Mouse (Mus musculus) MEL (cell line): Measurements from ENCODE around the gene Pck2. TPM values are rescaled to one million over a fixed set of nuclear protein-coding genes. Genes with fewer than 3 reads are reported as not detected.

ENCODE experiments used
- DNase-seq: peaks from one replicate; pipeline ENCODE4 v3.0.0; 2011; ENCODE audit warnings: low read depth, low spot score
- H3K27ac ChIP-seq: 2 replicates; pipeline ENCODE4 v1.5.1; 2012; ENCODE audit warnings: low read depth, mild to moderate bottlenecking, control low read depth, low read length, moderate library complexity; ENCODE audit not compliant: control insufficient read depth
- H3K27me3 ChIP-seq, 2 experiments: fragments of 150-350 bp in 1 of 2; sonication (generic) in 1 of 2; 2 replicates each; pipeline ENCODE4 v1.6.1; 2012; ENCODE audit warnings: low read length in 2 of 2, mild to moderate bottlenecking in 2 of 2, improper control_type of control experiment in 1 of 2, moderate library complexity in 1 of 2; ENCODE audit not compliant: insufficient read depth in 2 of 2, control insufficient read depth in 1 of 2
- H3K36me3 ChIP-seq, 2 experiments: 2 replicates each; pipeline ENCODE4 v1.6.1; 2012 to 2014; ENCODE audit warnings: low read length in 2 of 2, improper control_type of control experiment in 1 of 2, inconsistent platforms in 1 of 2, mild to moderate bottlenecking in 1 of 2; ENCODE audit not compliant: insufficient read depth in 2 of 2, control insufficient read depth in 1 of 2
- H3K4me1 ChIP-seq, 2 experiments: fragments of 150-350 bp in 1 of 2; sonication (generic) in 1 of 2; 2 replicates each; pipeline ENCODE4 v1.6.1; 2012; ENCODE audit warnings: low read length in 2 of 2, improper control_type of control experiment in 1 of 2, mild to moderate bottlenecking in 1 of 2; ENCODE audit not compliant: insufficient read depth in 2 of 2, control insufficient read depth in 1 of 2
- H3K4me3 ChIP-seq, 2 experiments: fragments of 150-350 bp in 1 of 2; sonication (generic) in 1 of 2; 2 replicates each; pipeline ENCODE4 v1.5.1; 2012; ENCODE audit warnings: low read depth in 2 of 2, low read length in 2 of 2, mild to moderate bottlenecking in 2 of 2, moderate library complexity in 2 of 2, control low read depth in 1 of 2, improper control_type of control experiment in 1 of 2; ENCODE audit not compliant: control insufficient read depth in 1 of 2, insufficient read depth in 1 of 2
- H3K79me2 ChIP-seq: 2 replicates; pipeline ENCODE4 v1.6.1; 2012; ENCODE audit warnings: mild to moderate bottlenecking, low read length, moderate library complexity; ENCODE audit not compliant: control insufficient read depth, poor library complexity, insufficient read depth
- H3K9ac ChIP-seq: 2 replicates; pipeline ENCODE4 v1.6.1; 2012; ENCODE audit warnings: low read depth, mild to moderate bottlenecking, control low read depth, low read length, moderate library complexity; ENCODE audit not compliant: control insufficient read depth, poor library complexity, severe bottlenecking
- H3K9me3 ChIP-seq: fragments of 150-350 bp; sonication (generic); replicated peaks from 2 replicates; pipeline ENCODE4 v1.6.1; 2012; ENCODE audit warnings: mild to moderate bottlenecking, low read length, improper control_type of control experiment, moderate library complexity; ENCODE audit not compliant: insufficient read depth
- CHD1 ChIP-seq: IDR thresholded peaks from 2 replicates; pipeline ENCODE4 v1.6.1; 2012; ENCODE audit warnings: low read depth, mild to moderate bottlenecking, inconsistent platforms, low read length, improper control_type of control experiment
- CHD2 ChIP-seq: IDR thresholded peaks from 2 replicates; pipeline ENCODE4 v1.6.1; 2011; ENCODE audit warnings: low read length, improper control_type of control experiment
- ELF1 ChIP-seq: IDR thresholded peaks from 2 replicates; pipeline ENCODE4 v1.6.1; 2014; ENCODE audit warnings: low read depth, mild to moderate bottlenecking, inconsistent platforms, low read length, improper control_type of control experiment, moderate library complexity
- ETS1 ChIP-seq: IDR thresholded peaks from 2 replicates; pipeline ENCODE4 v1.6.1; 2012; ENCODE audit warnings: low read depth, mild to moderate bottlenecking, inconsistent platforms, low read length, improper control_type of control experiment, moderate library complexity
- GATA1 ChIP-seq: IDR thresholded peaks from 2 replicates; pipeline ENCODE4 v1.6.1; 2011; ENCODE audit warnings: low read depth, low read length, improper control_type of control experiment
- MAFK ChIP-seq: IDR thresholded peaks from 2 replicates; pipeline ENCODE4 v1.6.1; 2011; ENCODE audit warnings: low read depth, mild to moderate bottlenecking, low read length, improper control_type of control experiment, borderline replicate concordance
- MEF2A ChIP-seq: IDR thresholded peaks from 2 replicates; pipeline ENCODE4 v1.6.1; 2014; ENCODE audit warnings: low read depth, mild to moderate bottlenecking, inconsistent platforms, low read length, improper control_type of control experiment; ENCODE audit not compliant: poor library complexity, insufficient replicate concordance, severe bottlenecking; ENCODE audit errors: extremely low read depth
- MXI1 ChIP-seq: IDR thresholded peaks from 2 replicates; pipeline ENCODE4 v1.6.1; 2011; ENCODE audit warnings: mild to moderate bottlenecking, low read depth, low read length, improper control_type of control experiment
- MYB ChIP-seq: IDR thresholded peaks from 2 replicates; pipeline ENCODE4 v1.6.1; 2011; ENCODE audit warnings: mild to moderate bottlenecking, low read depth, low read length, improper control_type of control experiment
- MYC ChIP-seq: IDR thresholded peaks from 2 replicates; pipeline ENCODE4 v1.6.1; 2011; ENCODE audit warnings: low read depth, mild to moderate bottlenecking, low read length, improper control_type of control experiment, moderate library complexity
- NRF1 ChIP-seq: IDR thresholded peaks from 2 replicates; pipeline ENCODE4 v1.6.1; 2014; ENCODE audit warnings: low read depth, mild to moderate bottlenecking, inconsistent platforms, low read length, improper control_type of control experiment, moderate library complexity; ENCODE audit not compliant: poor library complexity, insufficient read depth, severe bottlenecking
- POLR2A ChIP-seq, 2 experiments: IDR thresholded peaks; 2 replicates each; pipeline ENCODE4 v1.6.1; 2011 to 2012; ENCODE audit warnings: low read length in 2 of 2, mild to moderate bottlenecking in 2 of 2, control low read depth in 1 of 2, improper control_type of control experiment in 1 of 2, low read depth in 1 of 2, moderate library complexity in 1 of 2; ENCODE audit not compliant: control insufficient read depth in 1 of 2, insufficient read depth in 1 of 2, poor library complexity in 1 of 2
- POLR2AphosphoS2 ChIP-seq: IDR thresholded peaks from 2 replicates; pipeline ENCODE4 v1.6.1; 2011; ENCODE audit warnings: low read length, improper control_type of control experiment
- RAD21 ChIP-seq: IDR thresholded peaks from 2 replicates; pipeline ENCODE4 v1.6.1; 2011; ENCODE audit warnings: mild to moderate bottlenecking, low read depth, low read length, improper control_type of control experiment
- RCOR1 ChIP-seq: IDR thresholded peaks from 2 replicates; pipeline ENCODE4 v1.6.1; 2012; ENCODE audit warnings: low read depth, mild to moderate bottlenecking, inconsistent platforms, low read length, improper control_type of control experiment
- SIN3A ChIP-seq: IDR thresholded peaks from 2 replicates; pipeline ENCODE4 v1.6.1; 2012; ENCODE audit warnings: low read length, improper control_type of control experiment, inconsistent platforms
- SMC3 ChIP-seq: IDR thresholded peaks from 2 replicates; pipeline ENCODE4 v1.6.1; 2011; ENCODE audit warnings: low read depth, low read length, improper control_type of control experiment
- TBP ChIP-seq: IDR thresholded peaks from 2 replicates; pipeline ENCODE4 v1.8.0; 2011; ENCODE audit warnings: low read depth, low read length, improper control_type of control experiment
- TCF12 ChIP-seq: IDR thresholded peaks from 2 replicates; pipeline ENCODE4 v1.6.1; 2014; ENCODE audit warnings: low read depth, mild to moderate bottlenecking, inconsistent platforms, low read length, improper control_type of control experiment, moderate library complexity
- UBTF ChIP-seq: IDR thresholded peaks from 2 replicates; pipeline ENCODE4 v1.6.1; 2012; ENCODE audit warnings: low read depth, mild to moderate bottlenecking, inconsistent platforms, low read length, improper control_type of control experiment, moderate library complexity, borderline replicate concordance; ENCODE audit not compliant: insufficient read depth
- USF1 ChIP-seq: IDR thresholded peaks from 2 replicates; pipeline ENCODE4 v1.6.1; 2014; ENCODE audit warnings: low read depth, mild to moderate bottlenecking, inconsistent platforms, low read length, improper control_type of control experiment, moderate library complexity
- ZC3H11A ChIP-seq: IDR thresholded peaks from 2 replicates; pipeline ENCODE4 v1.6.1; 2012; ENCODE audit warnings: low read depth, mild to moderate bottlenecking, inconsistent platforms, low read length, improper control_type of control experiment
- polyA plus RNA-seq, 2 experiments: library from polyadenylated mRNA; stranded (reverse) in 1 of 2; unstranded in 1 of 2; fragments of >175 nt in 1 of 2; fragments of >200 nt in 1 of 2; gene quantifications; 2 replicates each; pipeline versions ENCODE4 v1.2.1 to v1.2.4; 2012; ENCODE audit warnings: low replicate concordance in 2 of 2, low read depth in 1 of 2; ENCODE audit not compliant: insufficient read length in 2 of 2, insufficient read depth in 1 of 2, missing spikeins in 1 of 2
- total RNA-seq: library from RNA; depleted of rRNA; stranded (reverse); fragments of 300-350 nt; gene quantifications from 2 replicates; pipeline ENCODE4 v1.2.3, GENCODE M21; 2012

Gene Pck2
- total and polyA plus RNA-seq, 3 experiments, result 17.0 to 103 (median 63.7) TPM

- TF ChIP-seq RAD21, result no peak
- TF ChIP-seq TBP, result no peak
- TF ChIP-seq SMC3, result no peak
- no peak for TF ChIP-seq ZC3H11A
- TF ChIP-seq TCF12, result no peak
- TF ChIP-seq ELF1, result no peak
- no peak for TF ChIP-seq GATA1
- no peak for TF ChIP-seq MYC
- TF ChIP-seq RCOR1, result no peak
- no peak for TF ChIP-seq MEF2A
- no peak for TF ChIP-seq ETS1
- no peak for TF ChIP-seq MXI1
- no peak for TF ChIP-seq MYB
- no peak for TF ChIP-seq POLR2AphosphoS2
- TF ChIP-seq NRF1, result no peak
- no peak for TF ChIP-seq CHD1
- no peak for TF ChIP-seq USF1
- no peak for DNase-seq
- Histone ChIP-seq H3K4me3 (no peak overlapping the region), H3K27ac (no peak overlapping the region), H3K9ac (no peak overlapping the region), H3K4me1 (peaks cover 5 to 8% of the 10 kb centered on the region in 2 experiments), H3K79me2 (no peaks in the 10 kb centered on the region), H3K36me3 (peaks cover 0 to 3% of the 10 kb centered on the region in 2 experiments; a peak in 2 of 4 replicates), H3K27me3 (no peaks in the 10 kb centered on the region), H3K9me3 (no peaks in the 10 kb centered on the region)
These were observed 30.5 kb downstream of the Pck2 start for GRCm38 (mm10) chr14:55570588-55570987.

GRCm38 (mm10) chr14:55571760-55572159, 31.7 kb downstream of the Pck2 start:
- Histone ChIP-seq H3K4me1 (peaks cover 5 to 8% of the 10 kb centered on the region in 2 experiments), H3K27ac (no peak overlapping the region), H3K79me2 (no peaks in the 10 kb centered on the region), H3K27me3 (no peaks in the 10 kb centered on the region), H3K9ac (no peak overlapping the region), H3K36me3 (peaks cover 0 to 3% of the 10 kb centered on the region in 2 experiments; a peak in 2 of 4 replicates), H3K4me3 (no peak overlapping the region), H3K9me3 (no peaks in the 10 kb centered on the region)
- no peak for DNase-seq
- TF ChIP-seq MYB (no peak), MAFK (no peak), RAD21 (no peak), MYC (no peak), MEF2A (no peak), ZC3H11A (no peak), POLR2A (IDR thresholded peaks at IDR 0.05; ENCODE audit: control insufficient read depth in 1 of 2, insufficient read depth in 1 of 2, low read depth in 1 of 2, low read length in 2 of 2, poor library complexity in 1 of 2) (no peak), SIN3A (no peak), CHD1 (no peak), UBTF (no peak), MXI1 (no peak), CHD2 (no peak)
